Mouse (Mus musculus) urinary bladder, postnatal 14 days (tissue): ENCODE results near the gene Vwa5b2.
A peak's percentile ranks its signal among the peaks of the same experiment; 100 is the strongest.

ENCODE experiments used
- DNase-seq: peaks from one replicate; pipeline ENCODE4 v3.0.0; 2021; ENCODE audit warnings: low spot score

Vwa5b2 gene

DNA sequence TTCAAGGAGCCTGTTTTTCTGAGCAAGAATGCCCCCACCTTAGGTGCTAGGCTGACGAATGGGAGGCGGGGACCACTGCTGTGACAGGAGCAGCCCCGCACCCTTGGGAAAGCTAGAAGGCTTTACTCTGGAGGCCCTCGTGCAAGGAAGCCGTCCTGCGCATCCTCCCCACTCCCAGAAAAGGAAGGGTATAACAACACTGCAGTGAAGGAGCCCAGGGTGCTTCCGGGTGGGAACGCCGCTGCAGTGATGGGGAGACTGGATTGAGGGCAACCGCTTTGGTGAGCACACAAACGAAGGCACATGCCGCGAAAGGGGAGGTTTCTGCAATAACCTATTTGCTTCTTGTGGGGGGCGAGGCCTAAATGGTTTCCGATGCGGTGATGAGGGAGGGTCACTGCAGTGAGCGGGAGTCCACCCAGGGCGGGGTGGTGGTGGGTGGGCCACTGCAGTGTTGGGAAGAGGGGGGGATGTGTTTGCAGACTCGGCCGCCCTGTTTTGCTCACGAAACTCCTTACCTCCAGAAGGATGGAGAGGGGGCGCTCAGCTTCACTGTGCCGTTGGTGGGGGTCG lies at the start of gene Vwa5b2:
Gene Vwa5b2, plus strand, starts transcription at position 106 of the 573 bp plus-strand sequence.
- DNase-seq: no peak

GRCm38 (mm10) chr16:20539649-20540048 lies 49.6 kb upstream of the Vwa5b2 start:
- DNase-seq: no peak

- DNase-seq: no peak
Observed at GRCm38 (mm10) chr16:20540438-20540837, 48.8 kb upstream of the Vwa5b2 start.

DNA sequence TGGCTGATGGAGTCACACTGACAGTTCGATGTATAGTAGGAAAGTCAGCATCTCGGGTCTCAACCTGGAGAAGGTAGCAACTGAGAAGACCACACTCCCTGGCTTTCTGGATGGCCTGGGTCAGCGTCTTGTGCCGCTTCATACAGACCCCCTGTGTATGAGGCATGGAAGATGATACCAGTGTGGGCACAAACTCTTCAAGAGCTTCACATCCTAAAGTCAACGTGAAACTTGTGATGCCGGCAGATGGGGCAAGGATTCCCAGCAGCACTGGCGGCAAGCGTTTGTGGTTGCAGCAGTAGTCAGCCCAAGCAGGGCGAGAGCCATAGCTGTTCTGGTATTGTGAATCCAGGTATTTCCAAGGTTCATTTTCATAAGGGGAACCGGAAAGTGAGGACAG lies 43.6 kb upstream of the Vwa5b2 start:
- no peak for DNase-seq

DNA sequence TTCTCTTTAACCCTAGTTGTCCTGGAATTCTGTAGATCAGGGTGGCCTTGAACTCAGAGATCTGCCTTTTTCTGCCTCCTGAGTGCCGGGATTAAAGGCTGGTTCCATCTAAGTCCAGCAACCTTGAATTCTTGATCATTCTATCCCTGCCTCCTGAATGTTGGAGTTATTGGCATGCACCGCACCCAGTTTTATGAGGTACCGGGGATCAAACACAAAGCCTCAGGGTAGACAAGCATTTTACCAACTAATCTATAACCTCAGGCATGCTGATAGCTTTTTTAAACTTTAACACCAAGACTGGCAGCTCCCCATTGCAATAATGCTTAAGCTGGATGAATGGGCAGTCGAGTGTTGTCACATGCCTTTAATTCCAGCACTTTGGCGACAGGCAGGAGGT lies 41.8 kb upstream of the Vwa5b2 start:
- no peak for DNase-seq

DNA sequence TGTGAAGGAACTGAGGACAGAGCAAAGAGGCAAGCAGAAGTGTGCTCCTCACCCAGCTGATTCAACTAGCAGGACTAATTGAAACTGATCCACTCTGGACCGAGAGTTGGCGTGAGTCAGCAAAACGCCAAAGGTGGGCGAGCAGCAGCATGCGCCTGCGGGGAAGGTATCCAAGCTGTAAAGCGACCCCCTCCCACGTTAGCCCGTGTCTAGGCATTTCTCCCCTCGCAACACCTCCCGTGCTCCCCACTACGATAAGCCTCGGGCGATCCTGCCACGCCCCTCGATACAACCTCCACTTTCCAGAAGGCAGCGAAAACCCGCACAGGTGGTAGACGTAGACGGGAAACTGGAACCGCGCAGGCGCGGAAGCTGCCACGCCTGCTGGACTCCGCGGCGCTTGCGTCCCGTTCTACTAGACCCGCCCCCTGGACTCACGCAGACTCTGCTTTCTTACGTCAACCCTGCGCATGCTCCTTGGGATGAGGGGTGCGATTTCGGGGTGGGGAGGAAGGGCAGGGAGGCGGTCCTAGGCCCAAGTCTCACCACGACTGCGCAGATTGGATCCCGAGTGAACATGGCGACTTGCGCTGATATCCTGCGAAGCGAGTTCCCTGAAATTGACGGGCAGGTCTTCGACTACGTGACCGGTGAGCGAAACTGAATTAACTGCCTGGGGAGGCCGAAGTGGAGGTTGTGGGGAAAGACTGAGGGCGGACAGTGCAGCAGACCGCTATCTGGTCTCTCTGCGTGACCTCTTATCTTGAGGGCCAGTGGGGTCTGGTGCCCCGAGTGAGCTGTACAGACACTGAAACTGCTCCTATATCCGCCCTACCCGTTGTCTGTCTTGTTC lies 40.9 kb upstream of the Vwa5b2 start, which contains the start of gene Abcf3:
Gene Abcf3, plus strand, starts transcription at position 482 of the 853 bp plus-strand sequence.
- DNase-seq: peak; percentile 98

GRCm38 (mm10) chr16:20549161-20549560 lies 40.1 kb upstream of the Vwa5b2 start:
- DNase-seq: no peak

DNA sequence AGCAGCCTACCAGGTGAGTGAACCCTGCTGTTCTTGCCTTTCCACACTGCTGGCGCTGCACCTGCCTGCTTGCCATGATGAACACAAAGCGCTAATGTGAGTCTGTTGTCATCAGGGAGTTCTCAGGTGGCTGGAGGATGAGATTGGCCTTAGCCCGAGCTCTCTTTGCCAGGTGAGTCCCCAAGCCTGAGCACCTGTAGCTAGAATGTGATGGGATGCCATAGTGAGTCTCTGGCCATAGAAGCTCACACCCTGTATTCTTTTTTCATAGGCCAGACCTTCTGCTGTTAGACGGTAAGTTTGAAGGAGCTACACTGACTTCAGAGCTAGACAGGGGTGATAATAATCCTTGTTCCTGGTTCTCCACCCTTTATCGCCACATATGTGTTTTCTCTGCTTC lies 37.6 kb upstream of the Vwa5b2 start:
- no peak for DNase-seq

DNA sequence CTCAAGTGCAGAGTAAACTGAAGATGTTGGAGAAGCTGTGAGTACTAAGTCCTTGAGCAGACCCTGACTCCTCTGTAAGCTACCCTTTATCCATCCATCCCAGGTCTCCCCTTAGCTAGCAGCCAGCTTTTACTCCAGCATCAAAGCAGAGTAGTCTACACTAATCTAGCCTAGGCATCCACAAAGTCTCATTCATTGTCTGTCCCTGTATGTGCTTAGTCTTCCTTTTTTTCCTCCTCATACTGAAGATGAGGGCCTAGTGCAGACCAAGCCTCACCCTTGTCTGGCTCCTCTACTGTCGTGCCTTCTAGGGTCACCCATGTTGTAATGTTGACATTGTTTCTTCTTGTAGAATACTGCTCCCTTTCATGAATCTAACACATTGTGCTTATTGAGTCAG lies 36.7 kb upstream of the Vwa5b2 start:
- DNase-seq: no peak

DNA sequence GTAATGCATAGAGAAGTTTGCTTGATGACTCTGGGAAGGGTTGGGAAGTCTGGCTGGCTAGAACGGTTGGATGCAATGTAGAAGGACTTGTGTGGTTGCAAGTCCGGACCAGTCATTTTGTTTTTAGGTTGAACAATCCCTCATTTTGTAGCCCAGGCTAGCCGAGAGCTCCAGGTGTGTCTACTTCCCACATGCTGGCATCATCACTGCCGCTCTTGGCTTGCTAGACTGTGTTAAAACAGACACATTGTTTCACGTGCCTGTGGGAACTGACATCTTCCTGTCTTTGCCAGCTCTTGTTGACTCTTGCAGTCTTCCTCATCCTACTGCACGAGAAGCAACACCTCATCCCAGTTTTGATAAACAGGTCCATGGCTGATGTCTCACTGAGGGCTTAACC lies 34.3 kb upstream of the Vwa5b2 start:
- no peak for DNase-seq

- DNase-seq: no peak
Observed at GRCm38 (mm10) chr16:20557381-20557780, 31.9 kb upstream of the Vwa5b2 start.

- DNase-seq: no peak
Observed at GRCm38 (mm10) chr16:20565075-20565474, 24.2 kb upstream of the Vwa5b2 start.

GRCm38 (mm10) chr16:20589939-20590679 lies 838 bp downstream of the Vwa5b2 start:
- peak; percentile 19 for DNase-seq

- no peak for DNase-seq
Observed at GRCm38 (mm10) chr16:20590680-20591038, 1.4 kb downstream of the Vwa5b2 start.

DNA sequence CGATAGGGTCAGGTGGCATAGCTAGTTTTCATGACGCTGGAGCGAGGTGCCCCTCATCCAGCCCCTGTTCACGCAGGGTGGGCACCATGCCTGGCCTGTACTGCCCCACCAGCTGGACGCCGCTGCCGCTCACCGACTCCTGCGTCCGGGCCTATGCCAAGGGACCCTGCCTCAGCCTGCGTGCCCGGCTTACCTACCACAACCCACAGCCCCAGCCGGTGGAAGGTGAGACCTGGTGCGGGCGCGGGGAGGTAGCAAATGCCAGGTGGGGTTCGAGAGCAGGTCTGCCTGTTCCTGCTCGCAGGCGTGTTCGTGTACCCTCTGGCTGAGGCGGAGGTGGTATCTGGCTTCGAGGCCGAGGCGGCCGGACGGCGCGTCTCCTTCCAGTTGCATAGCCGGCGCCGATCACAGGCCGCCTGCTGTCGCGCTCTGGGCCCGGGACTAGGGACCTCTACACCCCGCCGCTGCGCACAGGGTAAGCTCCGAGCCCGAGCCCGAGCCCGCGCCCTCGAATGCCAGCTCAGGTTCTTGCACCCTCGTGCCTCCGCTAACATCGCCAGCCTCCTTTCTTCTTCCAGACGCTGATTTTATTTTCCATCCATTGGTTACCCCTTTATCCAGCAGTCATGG lies 1.9 kb downstream of the Vwa5b2 start:
- no peak for DNase-seq

DNA sequence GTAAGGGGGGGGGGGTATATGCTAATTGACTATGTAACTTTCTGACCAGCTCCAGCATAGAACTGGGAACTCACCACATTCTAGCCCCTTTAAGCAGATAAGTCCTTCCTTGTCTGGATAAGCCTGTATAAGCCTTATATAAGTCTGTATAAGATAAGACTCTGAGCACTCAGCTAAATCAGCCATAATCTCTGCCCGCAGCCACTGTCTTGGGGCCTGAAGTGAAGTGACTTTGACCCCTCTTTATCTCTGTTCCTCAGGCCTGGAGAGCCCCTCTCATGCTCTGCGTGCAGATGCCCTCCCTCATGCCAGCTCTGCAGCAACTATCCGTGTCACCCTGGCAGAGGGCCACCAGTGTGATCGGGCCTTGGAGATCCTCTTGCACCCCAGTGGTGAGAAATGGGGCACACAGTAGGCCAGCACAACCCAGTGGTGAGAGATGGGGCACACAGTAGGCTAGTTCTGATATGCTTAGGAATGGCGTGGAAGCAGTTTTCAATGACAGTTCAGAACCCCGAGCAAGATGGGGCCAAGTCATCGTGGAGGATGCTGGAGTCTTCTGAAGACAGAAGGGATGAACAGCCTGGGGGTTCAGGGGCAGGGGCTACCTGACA lies 5.9 kb downstream of the Vwa5b2 start:
- DNase-seq: no peak

- no peak for DNase-seq
Observed at GRCm38 (mm10) chr16:20595737-20596136, 6.5 kb downstream of the Vwa5b2 start.

GRCm38 (mm10) chr16:20596687-20597441 lies 7.6 kb downstream of the Vwa5b2 start:
- no peak for DNase-seq

GRCm38 (mm10) chr16:20600511-20600910 lies 11.2 kb downstream of the Vwa5b2 start:
- DNase-seq: no peak

DNA sequence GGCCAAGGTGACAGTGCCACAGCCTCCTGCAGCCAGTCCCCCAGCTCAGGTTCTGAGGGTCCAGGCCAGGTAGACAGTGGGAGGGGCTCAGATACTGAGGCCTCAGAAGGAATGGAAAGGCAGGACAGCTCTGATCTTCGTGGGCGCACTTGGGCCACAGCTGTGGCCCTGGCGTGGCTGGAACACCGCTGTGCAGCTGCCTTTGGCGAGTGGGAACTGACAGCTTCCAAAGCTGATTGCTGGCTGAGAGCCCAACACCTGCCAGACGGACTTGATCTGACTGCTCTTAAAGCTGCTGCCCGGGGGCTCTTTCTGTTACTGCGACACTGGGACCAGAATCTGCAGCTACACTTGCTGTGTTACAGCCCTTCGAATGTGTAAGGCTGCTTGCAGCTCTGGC lies 15.4 kb downstream of the Vwa5b2 start:
- no peak for DNase-seq
